Mouse (Mus musculus) frontal cortex, postnatal 14 days (tissue): Measurements from ENCODE around the gene Myo18b.

Experiments used
- DNase-seq, 2 experiments: peaks; one replicate each; pipeline ENCODE4 v3.0.0; 2022; ENCODE audit warnings: low spot score in 2 of 2

Myo18b gene

GRCm38 (mm10) chr5:112895674-112896654 lies at the start of gene Myo18b:
Gene Myo18b (minus strand): TSS chr5:112896362.
- no peak for DNase-seq

DNA sequence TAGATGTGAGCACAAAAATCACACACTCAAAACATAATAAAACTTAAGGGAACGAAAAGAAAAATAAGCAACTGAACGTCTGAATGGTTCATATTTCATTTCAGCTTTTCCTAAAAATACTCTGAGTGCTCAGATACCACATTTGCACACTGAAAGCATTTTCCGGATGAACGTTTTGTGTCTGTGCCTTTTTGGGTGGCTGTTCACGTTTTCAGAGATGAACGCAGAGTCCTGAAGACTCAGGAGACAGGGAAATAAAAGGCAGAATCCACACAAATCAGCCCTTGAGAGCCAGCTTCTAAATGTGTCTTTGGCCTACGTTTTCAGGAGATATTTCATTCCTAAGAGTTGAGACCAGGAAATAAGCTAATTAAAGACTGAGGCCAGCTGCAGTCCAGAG lies 49.8 kb upstream of the Myo18b start:
- no peak for DNase-seq

- no peak for DNase-seq
These were observed 46.1 kb upstream of the Myo18b start for GRCm38 (mm10) chr5:112942244-112942643.

GRCm38 (mm10) chr5:112941001-112941400 lies 44.8 kb upstream of the Myo18b start:
- DNase-seq = no peak

DNA sequence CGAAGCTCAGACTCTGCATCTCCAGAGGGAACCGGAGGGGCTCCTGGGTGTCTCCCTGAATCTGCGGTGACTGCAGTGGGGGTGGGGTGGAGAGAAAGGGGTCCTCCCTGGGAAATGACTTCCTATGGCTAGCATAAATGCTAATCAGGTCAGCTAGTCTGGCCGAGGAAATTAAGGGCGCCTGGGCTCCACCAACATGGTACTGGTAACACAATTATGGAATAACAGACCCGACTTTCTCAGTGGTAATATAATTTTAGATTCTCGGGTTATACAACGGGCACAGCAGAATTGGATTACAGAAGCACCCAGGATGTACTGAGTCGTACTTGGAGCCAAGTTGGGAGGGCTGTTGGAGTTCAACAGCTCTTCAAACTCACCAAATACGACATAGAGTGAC lies 40.5 kb upstream of the Myo18b start:
- DNase-seq = no peak

- DNase-seq = no peak
These were observed 39.3 kb upstream of the Myo18b start for GRCm38 (mm10) chr5:112935436-112935835.

DNA sequence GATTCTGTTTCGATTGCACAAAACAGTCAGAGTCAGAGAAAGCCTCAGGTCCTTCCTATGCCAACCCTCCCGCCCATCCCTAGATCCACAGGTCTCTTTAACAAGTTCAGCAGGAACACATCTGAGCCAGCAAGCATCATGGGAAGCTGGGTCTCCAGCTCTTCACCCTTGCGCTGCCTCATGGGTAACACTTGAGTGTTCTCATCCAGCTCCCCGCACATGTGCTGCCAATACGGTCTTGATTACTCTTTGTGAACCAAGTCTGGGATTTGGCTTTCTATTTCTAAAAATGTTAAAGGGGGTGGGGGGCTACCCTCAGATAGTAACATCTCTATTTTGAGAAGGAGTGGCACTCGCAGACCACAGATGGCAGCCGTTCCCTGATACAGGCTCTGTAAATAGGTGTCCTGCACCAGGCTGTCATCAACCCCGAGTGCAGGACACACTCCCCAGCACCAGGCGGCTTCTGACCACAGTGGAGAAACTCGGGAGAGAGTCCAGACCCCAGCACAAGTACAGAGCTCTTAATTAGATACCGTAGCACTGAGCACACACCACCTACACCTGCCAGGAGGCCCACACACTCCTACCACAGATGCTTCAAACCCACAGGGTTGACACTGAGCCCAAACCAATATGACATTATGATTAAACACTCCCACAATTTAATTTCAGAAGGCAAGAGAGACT lies 36.9 kb upstream of the Myo18b start:
- no peak for DNase-seq

- DNase-seq = no peak
These were observed 35.7 kb upstream of the Myo18b start for GRCm38 (mm10) chr5:112931901-112932300.

DNA sequence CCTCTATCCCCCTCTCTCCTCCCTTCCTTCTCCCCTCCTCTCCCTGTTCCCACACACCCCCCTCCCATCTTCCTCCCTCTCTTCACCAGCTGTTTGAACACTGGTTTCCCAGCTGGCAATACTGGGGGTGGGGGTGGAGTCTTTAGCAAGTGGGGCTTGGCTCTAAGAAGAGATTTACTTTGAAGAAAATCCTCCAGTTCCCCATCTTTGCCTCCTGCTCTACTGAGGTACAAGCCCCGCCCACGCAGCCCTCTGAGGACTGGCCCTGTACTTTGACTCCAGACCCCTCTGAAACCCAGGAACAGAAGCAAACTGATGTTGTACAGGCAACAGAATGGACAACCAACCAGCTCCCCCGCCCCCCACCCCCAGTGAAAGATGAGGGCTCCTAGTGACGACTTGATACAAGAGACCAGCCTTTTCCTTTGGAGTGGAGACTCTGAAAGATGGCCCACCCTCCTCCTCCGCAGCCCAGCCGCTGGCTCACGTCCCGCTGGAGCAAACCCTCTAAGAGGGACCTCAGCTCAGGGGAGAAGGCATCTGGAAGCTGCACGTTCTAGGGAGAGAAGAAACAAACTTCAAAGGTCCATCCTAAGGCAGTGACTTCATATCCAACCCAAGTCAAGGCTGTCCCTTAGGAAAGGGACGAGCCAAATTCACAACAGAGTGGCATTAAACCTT lies 32.2 kb upstream of the Myo18b start:
- no peak for DNase-seq

DNA sequence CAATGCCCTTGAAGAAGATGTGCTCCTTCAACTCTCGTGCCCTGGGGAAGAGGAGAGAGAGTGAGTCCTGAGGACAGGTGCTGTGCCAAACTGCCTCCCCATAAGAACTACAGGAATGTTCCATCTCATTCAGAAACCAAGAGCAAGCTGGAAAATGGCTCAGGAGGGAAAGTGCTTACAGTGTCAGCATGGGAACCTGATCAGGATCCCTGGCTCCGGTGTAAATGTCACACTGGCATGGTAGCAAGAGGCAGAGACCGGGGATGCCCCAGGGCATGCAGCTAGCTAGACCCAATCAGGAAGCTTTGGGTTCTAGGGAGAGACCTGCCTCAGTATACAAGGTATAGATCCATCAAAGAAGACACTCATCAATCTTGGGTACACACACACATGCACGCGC lies 29.3 kb upstream of the Myo18b start:
- no peak for DNase-seq

GRCm38 (mm10) chr5:112924806-112925205 lies 28.6 kb upstream of the Myo18b start:
- no peak for DNase-seq

- DNase-seq = no peak
These were observed 27.7 kb upstream of the Myo18b start for GRCm38 (mm10) chr5:112923841-112924240.

- DNase-seq = no peak
These were observed 25.8 kb upstream of the Myo18b start for GRCm38 (mm10) chr5:112921914-112922313.

DNA sequence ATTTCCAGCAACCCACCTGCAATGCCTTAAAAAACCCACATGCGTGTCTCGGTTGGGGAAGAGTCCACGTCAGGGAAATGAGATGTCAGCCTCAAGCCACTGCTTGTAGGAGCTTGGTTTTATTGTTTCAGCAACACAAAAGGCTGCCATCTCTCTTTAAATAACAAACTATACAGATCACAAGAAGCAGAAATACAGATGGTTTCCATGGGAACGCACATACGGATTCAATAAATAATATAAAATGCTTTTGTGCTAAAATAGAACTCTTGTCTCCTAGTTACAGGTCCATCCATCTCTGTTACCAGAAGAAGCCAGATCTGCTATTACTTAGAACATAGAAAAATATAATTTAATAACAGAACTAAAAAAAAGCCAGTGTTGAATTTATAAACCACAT lies 14.2 kb upstream of the Myo18b start:
- no peak for DNase-seq

DNA sequence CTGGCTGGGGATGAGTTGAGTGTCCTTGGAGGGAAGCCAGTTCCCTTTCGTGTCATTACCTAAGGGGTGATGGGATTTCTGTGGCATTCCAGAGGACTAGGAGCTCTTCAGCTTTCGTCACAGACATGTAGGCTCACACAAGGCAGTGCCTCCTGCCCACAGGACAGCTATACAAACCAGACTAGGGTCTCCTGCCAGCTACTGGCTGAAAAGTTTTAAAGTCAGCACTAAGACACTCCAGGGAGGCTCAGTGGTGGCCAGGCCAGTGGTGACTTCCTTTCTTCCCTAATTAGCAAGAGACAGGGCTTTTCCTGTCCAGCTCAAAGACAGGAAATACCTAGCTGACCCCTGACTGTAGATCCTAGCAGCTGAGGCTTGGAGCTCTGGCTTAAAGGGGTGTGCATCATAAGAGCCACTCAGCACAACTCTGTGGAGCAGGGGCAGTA lies 12.0 kb upstream of the Myo18b start:
- no peak for DNase-seq

- no peak for DNase-seq
These were observed 11.3 kb upstream of the Myo18b start for GRCm38 (mm10) chr5:112907504-112907903.

DNA sequence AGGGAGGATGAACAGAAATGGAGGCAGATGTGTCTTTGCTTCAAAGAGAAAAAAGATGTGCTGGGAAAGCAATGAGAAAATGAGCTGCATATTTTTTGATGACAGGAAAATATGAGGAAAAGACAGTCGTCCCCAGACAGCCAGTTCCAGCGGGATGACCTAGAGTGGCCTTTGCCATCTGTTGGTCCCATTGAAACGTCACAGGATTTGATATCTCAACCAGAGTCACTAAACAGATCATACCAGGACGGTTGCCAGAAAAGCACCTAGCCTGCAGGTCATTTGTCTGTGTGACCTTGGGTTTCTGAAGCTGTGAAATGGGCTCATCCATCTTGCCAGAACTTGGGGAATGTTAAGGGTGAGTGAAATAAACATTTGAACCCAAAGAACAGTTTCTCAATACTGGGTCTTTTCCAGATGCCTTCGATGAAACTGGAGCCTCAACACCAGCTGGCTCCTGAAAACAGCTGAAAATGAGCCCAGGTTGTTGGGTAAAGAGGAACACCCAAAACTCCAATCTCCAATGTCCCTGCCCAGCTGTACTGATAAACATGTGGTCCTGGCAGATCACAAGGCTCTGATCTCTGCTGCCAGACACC lies 2.6 kb downstream of the Myo18b start:
- DNase-seq = no peak

DNA sequence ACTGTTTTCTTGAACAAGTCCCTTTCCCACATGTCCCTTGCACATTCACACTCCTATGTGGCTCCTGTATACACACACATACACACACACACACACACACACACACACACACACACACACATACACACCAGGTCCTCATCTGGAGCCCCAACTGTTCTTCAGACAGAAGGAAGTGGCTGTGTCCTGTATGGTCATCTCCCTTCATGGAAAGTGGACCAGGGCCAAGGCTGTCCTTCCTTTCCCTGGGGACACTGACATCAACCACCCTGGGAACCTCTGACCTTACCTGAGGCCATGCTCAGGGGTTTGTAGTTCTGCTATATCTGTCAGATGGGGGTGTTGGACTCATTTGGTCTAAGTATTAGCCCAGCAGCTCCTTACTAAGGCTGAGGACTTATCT lies 3.8 kb downstream of the Myo18b start:
- DNase-seq = no peak

GRCm38 (mm10) chr5:112888651-112889050 lies 7.5 kb downstream of the Myo18b start:
- DNase-seq = no peak

DNA sequence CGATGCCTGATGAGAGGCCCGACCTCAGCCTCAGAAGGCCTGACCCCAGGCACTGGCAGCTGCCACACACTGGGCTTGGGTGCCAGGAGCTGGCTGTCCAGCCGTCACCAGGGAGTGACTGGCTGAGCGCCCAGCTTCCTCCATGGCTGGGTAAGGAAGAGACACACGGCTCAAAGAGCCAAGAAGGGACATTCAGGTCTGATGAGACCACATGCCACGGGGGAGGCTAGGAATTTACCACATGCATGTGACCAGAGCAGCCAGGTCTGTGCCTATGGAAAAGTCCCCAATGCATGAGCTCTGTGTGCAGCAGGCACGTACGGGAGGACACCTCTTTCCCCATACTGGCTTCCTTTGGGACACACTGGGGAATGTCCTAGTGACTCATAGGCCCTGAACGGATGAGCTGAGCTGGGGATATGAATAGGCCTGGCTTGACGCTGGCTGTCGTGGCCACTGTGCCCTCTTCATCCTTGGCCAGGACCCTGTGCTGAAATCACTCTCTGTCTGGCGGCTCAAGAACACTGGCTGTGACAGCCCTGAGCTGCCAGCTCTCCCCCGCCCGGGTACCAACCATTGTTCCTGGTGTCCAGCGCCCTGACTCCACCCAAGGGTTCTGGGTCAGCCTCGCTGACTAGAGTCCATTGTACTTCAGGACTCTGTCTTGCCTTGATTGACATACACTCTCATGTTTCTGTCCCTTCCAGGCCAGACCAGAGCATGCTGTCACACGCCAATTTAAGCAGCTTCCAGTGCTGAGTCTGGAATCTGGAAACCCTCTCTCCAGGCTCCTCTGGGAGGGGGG lies 9.3 kb downstream of the Myo18b start:
- DNase-seq = no peak
